Mouse (Mus musculus): ENCODE measurements around the gene Loxl4. TPM values are rescaled to one million over a fixed set of nuclear protein-coding genes. Genes with fewer than 3 reads are reported as not detected.

Loxl4 gene
- polyA plus RNA-seq, 1 experiment from 2014 or later, result 0.43 TPM

- H3K27ac ChIP-seq, result no peak overlapping the region
- WGBS, result 77% methylated on average over 1 of the region's 1 CpGs
- H3K27me3 ChIP-seq, result no peaks in the 10 kb centered on the region
- no peak overlapping the region for H3K4me2 ChIP-seq
- H3K9ac ChIP-seq (replicated peaks), result no peak overlapping the region
- H3K4me3 ChIP-seq (replicated peaks), result no peak overlapping the region
- peaks cover 39% of the 10 kb centered on the region for H3K36me3 ChIP-seq
- no peak for ATAC-seq (ENCODE audit: insufficient number of reproducible peaks, insufficient read depth, low FRiP score, low TSS enrichment, low read depth)
- H3K9me3 ChIP-seq, result no peaks in the 10 kb centered on the region
- no peaks in the 10 kb centered on the region for H3K4me1 ChIP-seq (replicated peaks)
These were observed 23.4 kb downstream of the Loxl4 start for GRCm38 (mm10) chr19:42589246-42589645.

GRCm38 (mm10) chr19:42587704-42588103, 24.9 kb downstream of the Loxl4 start:
- no peaks in the 10 kb centered on the region for H3K9me3 ChIP-seq
- ATAC-seq (ENCODE audit: insufficient number of reproducible peaks, insufficient read depth, low FRiP score, low TSS enrichment, low read depth), result no peak
- H3K36me3 ChIP-seq, result peaks cover 42% of the 10 kb centered on the region
- WGBS, result 50% methylated on average over 2 of the region's 2 CpGs
- H3K4me2 ChIP-seq, result no peak overlapping the region
- H3K4me3 ChIP-seq (replicated peaks), result no peak overlapping the region
- H3K4me1 ChIP-seq (replicated peaks), result no peaks in the 10 kb centered on the region
- no peak overlapping the region for H3K9ac ChIP-seq (replicated peaks)
- H3K27me3 ChIP-seq, result no peaks in the 10 kb centered on the region
- no peak overlapping the region for H3K27ac ChIP-seq

- Histone ChIP-seq H3K27me3 (no peaks in the 10 kb centered on the region), H3K9ac (replicated peaks) (no peak overlapping the region), H3K4me3 (replicated peaks) (no peak overlapping the region), H3K4me1 (replicated peaks) (no peaks in the 10 kb centered on the region), H3K9me3 (no peaks in the 10 kb centered on the region), H3K36me3 (peaks cover 26% of the 10 kb centered on the region), H3K4me2 (no peak overlapping the region), H3K27ac (no peak overlapping the region)
- WGBS, result 71% methylated on average over 3 of the region's 3 CpGs
- ATAC-seq (ENCODE audit: insufficient number of reproducible peaks, insufficient read depth, low FRiP score, low TSS enrichment, low read depth), result no peak
These were observed 28.4 kb downstream of the Loxl4 start for GRCm38 (mm10) chr19:42584188-42584587.

GRCm38 (mm10) chr19:42583677-42584076, 28.9 kb downstream of the Loxl4 start:
- H3K27me3 ChIP-seq, result no peaks in the 10 kb centered on the region
- no peaks in the 10 kb centered on the region for H3K4me1 ChIP-seq (replicated peaks)
- no peak overlapping the region for H3K4me2 ChIP-seq
- H3K36me3 ChIP-seq, result peaks cover 27% of the 10 kb centered on the region
- no peaks in the 10 kb centered on the region for H3K9me3 ChIP-seq
- no peak for ATAC-seq (ENCODE audit: insufficient number of reproducible peaks, insufficient read depth, low FRiP score, low TSS enrichment, low read depth)
- WGBS, result 92% methylated on average over 5 of the region's 5 CpGs
- no peak overlapping the region for H3K27ac ChIP-seq
- H3K9ac ChIP-seq (replicated peaks), result no peak overlapping the region
- no peak overlapping the region for H3K4me3 ChIP-seq (replicated peaks)

GRCm38 (mm10) chr19:42582811-42583370, 29.7 kb downstream of the Loxl4 start:
- H3K9me3 ChIP-seq, result no peaks in the 10 kb centered on the region
- H3K9ac ChIP-seq (replicated peaks), result no peak overlapping the region
- peaks cover 24% of the 10 kb centered on the region for H3K36me3 ChIP-seq
- no peak for ATAC-seq (ENCODE audit: insufficient number of reproducible peaks, insufficient read depth, low FRiP score, low TSS enrichment, low read depth)
- no peak overlapping the region for H3K4me2 ChIP-seq
- no peak overlapping the region for H3K4me3 ChIP-seq (replicated peaks)
- no peaks in the 10 kb centered on the region for H3K4me1 ChIP-seq (replicated peaks)
- WGBS, result 93% methylated on average over 13 of the region's 13 CpGs
- H3K27me3 ChIP-seq, result no peaks in the 10 kb centered on the region
- H3K27ac ChIP-seq, result no peak overlapping the region

GRCm38 (mm10) chr19:42580701-42581100, 31.9 kb downstream of the Loxl4 start:
- Histone ChIP-seq H3K36me3 (peaks cover 24% of the 10 kb centered on the region), H3K4me1 (replicated peaks) (no peaks in the 10 kb centered on the region), H3K4me3 (replicated peaks) (no peak overlapping the region), H3K4me2 (no peak overlapping the region), H3K27ac (no peak overlapping the region), H3K27me3 (no peaks in the 10 kb centered on the region), H3K9me3 (no peaks in the 10 kb centered on the region), H3K9ac (replicated peaks) (no peak overlapping the region)
- 48% methylated on average over 4 of the region's 4 CpGs for WGBS
- ATAC-seq (ENCODE audit: insufficient number of reproducible peaks, insufficient read depth, low FRiP score, low TSS enrichment, low read depth), result no peak

- Histone ChIP-seq H3K9me3 (no peaks in the 10 kb centered on the region), H3K27me3 (no peaks in the 10 kb centered on the region), H3K36me3 (peaks cover 13% of the 10 kb centered on the region), H3K4me1 (replicated peaks) (no peaks in the 10 kb centered on the region), H3K9ac (replicated peaks) (no peak overlapping the region), H3K27ac (no peak overlapping the region), H3K4me3 (replicated peaks) (no peak overlapping the region), H3K4me2 (no peak overlapping the region)
- WGBS, result 90% methylated on average over 4 of the region's 4 CpGs
- no peak for ATAC-seq (ENCODE audit: insufficient number of reproducible peaks, insufficient read depth, low FRiP score, low TSS enrichment, low read depth)
These were observed 34.0 kb downstream of the Loxl4 start for GRCm38 (mm10) chr19:42578631-42579030.

GRCm38 (mm10) chr19:42576856-42577255, 35.8 kb downstream of the Loxl4 start:
- Histone ChIP-seq H3K4me3 (replicated peaks) (no peak overlapping the region), H3K27me3 (no peaks in the 10 kb centered on the region), H3K36me3 (peaks cover 4% of the 10 kb centered on the region; the same call in 1 of the 2 replicates), H3K27ac (no peak overlapping the region), H3K9me3 (no peaks in the 10 kb centered on the region), H3K4me2 (no peak overlapping the region), H3K9ac (replicated peaks) (no peak overlapping the region), H3K4me1 (replicated peaks) (no peaks in the 10 kb centered on the region)
- WGBS, result 100% methylated on average over 1 of the region's 1 CpGs
- no peak for ATAC-seq (ENCODE audit: insufficient number of reproducible peaks, insufficient read depth, low FRiP score, low TSS enrichment, low read depth)

GRCm38 (mm10) chr19:42575317-42575716, 37.3 kb downstream of the Loxl4 start:
- ATAC-seq (ENCODE audit: insufficient number of reproducible peaks, insufficient read depth, low FRiP score, low TSS enrichment, low read depth), result no peak
- Histone ChIP-seq H3K27me3 (no peaks in the 10 kb centered on the region), H3K9ac (replicated peaks) (no peak overlapping the region), H3K27ac (no peak overlapping the region), H3K9me3 (no peaks in the 10 kb centered on the region), H3K36me3 (peaks cover 4% of the 10 kb centered on the region; the same call in 1 of the 2 replicates), H3K4me2 (no peak overlapping the region), H3K4me1 (replicated peaks) (no peaks in the 10 kb centered on the region), H3K4me3 (replicated peaks) (no peak overlapping the region)
- 68% methylated on average over 2 of the region's 2 CpGs for WGBS

- 83% methylated on average over 4 of the region's 4 CpGs for WGBS
- H3K9me3 ChIP-seq, result no peaks in the 10 kb centered on the region
These were observed 41.3 kb downstream of the Loxl4 start for GRCm38 (mm10) chr19:42571291-42571690.

GRCm38 (mm10) chr19:42569076-42569475, 43.5 kb downstream of the Loxl4 start:
- Histone ChIP-seq H3K9me3 (no peaks in the 10 kb centered on the region), H3K27me3 (no peaks in the 10 kb centered on the region), H3K36me3 (peaks cover under 1% of the 10 kb centered on the region; the same call in 1 of the 2 replicates), H3K9ac (replicated peaks) (no peak overlapping the region), H3K27ac (no peak overlapping the region), H3K4me2 (no peak overlapping the region), H3K4me3 (replicated peaks) (no peak overlapping the region), H3K4me1 (replicated peaks) (no peaks in the 10 kb centered on the region)
- WGBS, result 90% methylated on average over 2 of the region's 2 CpGs
- ATAC-seq (ENCODE audit: insufficient number of reproducible peaks, insufficient read depth, low FRiP score, low TSS enrichment, low read depth), result no peak

More at GRCm38 (mm10) chr19:42571291-42571690, 41.3 kb downstream of the Loxl4 start:
- Histone ChIP-seq H3K36me3 (no peaks in the 10 kb centered on the region), H3K27me3 (no peaks in the 10 kb centered on the region), H3K9ac (replicated peaks) (no peak overlapping the region), H3K4me3 (replicated peaks) (no peak overlapping the region), H3K4me2 (no peak overlapping the region), H3K4me1 (replicated peaks) (no peaks in the 10 kb centered on the region), H3K27ac (no peak overlapping the region)
- no peak for ATAC-seq (ENCODE audit: insufficient number of reproducible peaks, insufficient read depth, low FRiP score, low TSS enrichment, low read depth)

GRCm38 (mm10) chr19:42567020-42567419, 45.6 kb downstream of the Loxl4 start:
- no peaks in the 10 kb centered on the region for H3K9me3 ChIP-seq
- peaks cover 16% of the 10 kb centered on the region; the same call in 1 of the 2 replicates for H3K36me3 ChIP-seq
- H3K9ac ChIP-seq (replicated peaks), result no peak overlapping the region
- no peak overlapping the region for H3K4me2 ChIP-seq
- no peak overlapping the region for H3K4me3 ChIP-seq (replicated peaks)
- H3K4me1 ChIP-seq (replicated peaks), result no peaks in the 10 kb centered on the region
- H3K27me3 ChIP-seq, result no peaks in the 10 kb centered on the region
- H3K27ac ChIP-seq, result no peak overlapping the region
- no peak for ATAC-seq (ENCODE audit: insufficient number of reproducible peaks, insufficient read depth, low FRiP score, low TSS enrichment, low read depth)

Measured in limb, embryonic 12.5 days (tissue).